Mouse (Mus musculus) CH12.LX (cell line): ENCODE data around the gene Gm3646. TPM values are rescaled to one million over a fixed set of nuclear protein-coding genes. Genes with fewer than 3 reads are reported as not detected.

Experiments used
- DNase-seq: peaks from one replicate; pipeline ENCODE4 v3.0.0-alpha.2; 2013; ENCODE audit errors: extremely low read depth
- H3K27ac ChIP-seq: 2 replicates; pipeline ENCODE4 v1.5.1; 2012; ENCODE audit warnings: low read depth, mild to moderate bottlenecking, control low read depth, moderate library complexity; ENCODE audit not compliant: insufficient read depth
- H3K27me3 ChIP-seq: replicated peaks from 2 replicates; pipeline ENCODE3; 2012; ENCODE audit warnings: inconsistent platforms
- H3K36me3 ChIP-seq, 2 experiments: replicated peaks in 1 of 2; 2 replicates each; pipeline versions ENCODE3 to v1.6.1; 2012; ENCODE audit warnings: inconsistent platforms in 1 of 2, low read length in 1 of 2, mild to moderate bottlenecking in 1 of 2, mixed read lengths in 1 of 2, moderate library complexity in 1 of 2; ENCODE audit not compliant: control insufficient read depth in 1 of 2, insufficient read depth in 1 of 2
- H3K4me1 ChIP-seq, 2 experiments: 2 replicates each; pipeline ENCODE4 v1.6.1; 2012; ENCODE audit warnings: inconsistent platforms in 1 of 2, moderate library complexity in 1 of 2; ENCODE audit not compliant: insufficient read depth in 2 of 2, control insufficient read depth in 1 of 2
- H3K4me2 ChIP-seq: 2 replicates; pipeline ENCODE4 v1.6.1; 2012; ENCODE audit warnings: low read depth, mild to moderate bottlenecking, control low read depth; ENCODE audit not compliant: poor library complexity, insufficient read depth, severe bottlenecking
- H3K4me3 ChIP-seq, 3 experiments: fragments of 150-350 bp in 1 of 3; sonication (generic) in 1 of 3; replicated peaks in 1 of 3; 2 replicates each; pipeline versions ENCODE3 to v1.5.1; 2011 to 2012; ENCODE audit warnings: low read depth in 2 of 3, low read length in 2 of 3, mild to moderate bottlenecking in 2 of 3, moderate library complexity in 2 of 3, control low read depth in 1 of 3, improper control_type of control experiment in 1 of 3, inconsistent platforms in 1 of 3, mixed read lengths in 1 of 3; ENCODE audit not compliant: poor library complexity in 1 of 3
- H3K79me2 ChIP-seq: replicated peaks from 2 replicates; pipeline ENCODE4 v1.6.1; 2012; ENCODE audit warnings: mild to moderate bottlenecking, moderate library complexity; ENCODE audit not compliant: control insufficient read depth, poor library complexity, insufficient read depth, severe bottlenecking; ENCODE audit errors: extremely low read depth
- H3K9ac ChIP-seq: 2 replicates; pipeline ENCODE4 v1.6.1; 2012; ENCODE audit warnings: low read depth, mild to moderate bottlenecking, control low read depth, moderate library complexity; ENCODE audit not compliant: insufficient read depth
- H3K9me3 ChIP-seq: replicated peaks from 2 replicates; pipeline ENCODE3; 2012; ENCODE audit warnings: low read length, inconsistent platforms, mixed read lengths
- CHD1 ChIP-seq: IDR thresholded peaks from 2 replicates; pipeline ENCODE4 v1.6.1; 2012; ENCODE audit warnings: low read depth, low read length, improper control_type of control experiment, inconsistent platforms
- CHD2 ChIP-seq: IDR thresholded peaks from 2 replicates; pipeline ENCODE4 v1.6.1; 2011; ENCODE audit warnings: low read length, improper control_type of control experiment
- E2F4 ChIP-seq: IDR thresholded peaks from 2 replicates; pipeline ENCODE4 v1.6.1; 2011; ENCODE audit warnings: low read depth, low read length, improper control_type of control experiment; ENCODE audit not compliant: insufficient replicate concordance
- GABPA ChIP-seq: IDR thresholded peaks from 2 replicates; pipeline ENCODE4 v1.6.1; 2012; ENCODE audit warnings: low read depth, low read length, improper control_type of control experiment, inconsistent platforms; ENCODE audit not compliant: insufficient replicate concordance
- JUN ChIP-seq: IDR thresholded peaks from 2 replicates; pipeline ENCODE4 v1.6.1; 2011; ENCODE audit warnings: low read depth, mild to moderate bottlenecking, low read length, improper control_type of control experiment, moderate library complexity; ENCODE audit not compliant: insufficient read depth
- MAX ChIP-seq: IDR thresholded peaks from 2 replicates; pipeline ENCODE4 v1.6.1; 2011; ENCODE audit warnings: low read length, improper control_type of control experiment
- MAZ ChIP-seq: IDR thresholded peaks from 2 replicates; pipeline ENCODE4 v1.6.1; 2012; ENCODE audit warnings: low read depth, mild to moderate bottlenecking, inconsistent platforms, low read length, improper control_type of control experiment, moderate library complexity
- MEF2A ChIP-seq: IDR thresholded peaks from 2 replicates; pipeline ENCODE4 v1.6.1; 2014; ENCODE audit warnings: low read depth, mild to moderate bottlenecking, inconsistent platforms, low read length, improper control_type of control experiment, borderline replicate concordance
- MXI1 ChIP-seq: IDR thresholded peaks from 2 replicates; pipeline ENCODE4 v1.6.1; 2011; ENCODE audit warnings: mild to moderate bottlenecking, low read depth, low read length, improper control_type of control experiment
- MYC ChIP-seq: IDR thresholded peaks from 2 replicates; pipeline ENCODE4 v1.6.1; 2011; ENCODE audit warnings: low read depth, mild to moderate bottlenecking, improper control_type of control experiment, low read length
- NRF1 ChIP-seq: IDR thresholded peaks from 2 replicates; pipeline ENCODE4 v1.6.1; 2014; ENCODE audit warnings: low read depth, mild to moderate bottlenecking, inconsistent platforms, low read length, improper control_type of control experiment, moderate library complexity
- PAX5 ChIP-seq: IDR thresholded peaks from 2 replicates; pipeline ENCODE4 v1.6.1; 2012; ENCODE audit warnings: low read length, inconsistent platforms, mixed read lengths
- POLR2AphosphoS2 ChIP-seq: IDR thresholded peaks from 2 replicates; pipeline ENCODE4 v1.6.1; 2011; ENCODE audit warnings: low read depth, low read length, improper control_type of control experiment
- RCOR1 ChIP-seq: conservative IDR thresholded peaks from 2 replicates; pipeline ENCODE4 v1.6.1; 2012; ENCODE audit warnings: low read depth, mild to moderate bottlenecking, inconsistent platforms, low read length, improper control_type of control experiment
- SMC3 ChIP-seq: IDR thresholded peaks from 2 replicates; pipeline ENCODE4 v1.6.1; 2011; ENCODE audit warnings: low read depth, low read length, improper control_type of control experiment
- TBP ChIP-seq: conservative IDR thresholded peaks from 2 replicates; pipeline ENCODE4 v1.6.1; 2011; ENCODE audit warnings: low read depth, low read length, improper control_type of control experiment
- TCF12 ChIP-seq: IDR thresholded peaks from 2 replicates; pipeline ENCODE4 v1.6.1; 2014; ENCODE audit warnings: low read depth, mild to moderate bottlenecking, inconsistent platforms, low read length, improper control_type of control experiment
- ZKSCAN1 ChIP-seq: IDR thresholded peaks from 2 replicates; pipeline ENCODE4 v1.6.1; 2012; ENCODE audit warnings: low read depth, inconsistent platforms, low read length, improper control_type of control experiment, borderline replicate concordance
- ZMIZ1 ChIP-seq: IDR thresholded peaks from 2 replicates; pipeline ENCODE4 v1.6.1; 2012; ENCODE audit warnings: low read depth, mild to moderate bottlenecking, inconsistent platforms, low read length, improper control_type of control experiment
- dilution Hi-C: fragments of 300-500 bp; cut with MboI; formaldehyde crosslinking; loops from 2 replicates; pipeline ENCODE4 v1.14.3; 2020; ENCODE audit warnings: low sequenced_read_pairs; ENCODE audit not compliant: extremely low pct_unique_long_range_greater_than_20kb, extremely low pct_ligation_motif_present
- in situ Hi-C: fragments of 300-500 bp; cut with MboI; formaldehyde crosslinking; loops from 3 replicates; pipeline ENCODE4 v1.14.3; 2019; ENCODE audit warnings: low sequenced_read_pairs, low pct_ligation_motif_present, low pct_unique_long_range_greater_than_20kb, mixed read lengths
- polyA plus RNA-seq: library from polyadenylated mRNA; unstranded; fragments of >175 nt; gene quantifications from 2 replicates; pipeline ENCODE4 v1.2.1, GENCODE M21; 2012; ENCODE audit warnings: low read depth; ENCODE audit not compliant: insufficient read length
- total RNA-seq, 2 experiments: library from RNA; depleted of rRNA; stranded (reverse); fragments of 300-350 nt in 1 of 2; fragments of >200 nt in 1 of 2; gene quantifications; 2 replicates each; pipeline ENCODE4 v1.2.3; 2012 to 2014

Gene Gm3646
- total and polyA plus RNA-seq, 3 experiments: not detected

- no peak overlapping the region for H3K9ac ChIP-seq
- DNase-seq: no peak
- in situ Hi-C loops: no loop called here
- peaks cover 15 to 38% of the 10 kb centered on the region in 2 experiments for H3K4me1 ChIP-seq
- H3K9me3 ChIP-seq: no peaks in the 10 kb centered on the region
- H3K27me3 ChIP-seq: peaks cover 3% of the 10 kb centered on the region
- dilution Hi-C loops: no loop called here
- no peaks in the 10 kb centered on the region for H3K79me2 ChIP-seq
- no peak for TF ChIP-seq JUN
- TF ChIP-seq GABPA: no peak
- no peak for TF ChIP-seq TBP
- no peak for TF ChIP-seq CHD2
- no peak for TF ChIP-seq SMC3
- TF ChIP-seq ZKSCAN1: no peak
- no peak for TF ChIP-seq CHD1
- TF ChIP-seq MEF2A: no peak
- TF ChIP-seq MAZ: no peak
- TF ChIP-seq TCF12: no peak
- TF ChIP-seq MAX: no peak
- TF ChIP-seq POLR2AphosphoS2: no peak
- H3K4me2 ChIP-seq: no peak overlapping the region
- no peaks in the 10 kb centered on the region for H3K36me3 ChIP-seq
- H3K27ac ChIP-seq: no peak overlapping the region
- H3K4me3 ChIP-seq: no peak overlapping the region
These were observed 33.5 kb upstream of the Gm3646 start for GRCm38 (mm10) chr1:39838487-39839169.

- no peak overlapping the region for H3K9ac ChIP-seq
- no peak for TF ChIP-seq MYC
- TF ChIP-seq POLR2AphosphoS2: no peak
- no peak for TF ChIP-seq MAZ
- no peak for TF ChIP-seq PAX5
- no peak for TF ChIP-seq TBP
- no peak for TF ChIP-seq NRF1
- no peak for TF ChIP-seq MXI1
- TF ChIP-seq E2F4: no peak
- no peak for TF ChIP-seq RCOR1
- TF ChIP-seq ZMIZ1: no peak
- no peaks in the 10 kb centered on the region for H3K79me2 ChIP-seq
- no peak overlapping the region for H3K27ac ChIP-seq
- no peak overlapping the region for H3K4me2 ChIP-seq
- no peak overlapping the region for H3K4me3 ChIP-seq
- in situ Hi-C loops: no loop called here
- H3K9me3 ChIP-seq: no peaks in the 10 kb centered on the region
- dilution Hi-C loops: no loop called here
- no peaks in the 10 kb centered on the region for H3K4me1 ChIP-seq
- H3K36me3 ChIP-seq: no peaks in the 10 kb centered on the region
- no peak for DNase-seq
- no peaks in the 10 kb centered on the region for H3K27me3 ChIP-seq
These were observed 26.5 kb upstream of the Gm3646 start for GRCm38 (mm10) chr1:39831594-39832039.
